Mouse (Mus musculus) MEL (cell line): ENCODE results near the gene Bap1. TPM values are rescaled to one million over a fixed set of nuclear protein-coding genes. Genes with fewer than 3 reads are reported as not detected.

Experiments used
- DNase-seq: peaks from one replicate; pipeline ENCODE4 v3.0.0; 2011; ENCODE audit warnings: low read depth, low spot score
- H3K27ac ChIP-seq: 2 replicates; pipeline ENCODE4 v1.5.1; 2012; ENCODE audit warnings: low read depth, mild to moderate bottlenecking, control low read depth, low read length, moderate library complexity; ENCODE audit not compliant: control insufficient read depth
- H3K27me3 ChIP-seq, 2 experiments: fragments of 150-350 bp in 1 of 2; sonication (generic) in 1 of 2; 2 replicates each; pipeline ENCODE4 v1.6.1; 2012; ENCODE audit warnings: low read length in 2 of 2, mild to moderate bottlenecking in 2 of 2, improper control_type of control experiment in 1 of 2, moderate library complexity in 1 of 2; ENCODE audit not compliant: insufficient read depth in 2 of 2, control insufficient read depth in 1 of 2
- H3K36me3 ChIP-seq, 2 experiments: 2 replicates each; pipeline ENCODE4 v1.6.1; 2012 to 2014; ENCODE audit warnings: low read length in 2 of 2, improper control_type of control experiment in 1 of 2, inconsistent platforms in 1 of 2, mild to moderate bottlenecking in 1 of 2; ENCODE audit not compliant: insufficient read depth in 2 of 2, control insufficient read depth in 1 of 2
- H3K4me1 ChIP-seq, 2 experiments: fragments of 150-350 bp in 1 of 2; sonication (generic) in 1 of 2; 2 replicates each; pipeline ENCODE4 v1.6.1; 2012; ENCODE audit warnings: low read length in 2 of 2, improper control_type of control experiment in 1 of 2, mild to moderate bottlenecking in 1 of 2; ENCODE audit not compliant: insufficient read depth in 2 of 2, control insufficient read depth in 1 of 2
- H3K4me3 ChIP-seq, 2 experiments: fragments of 150-350 bp in 1 of 2; sonication (generic) in 1 of 2; 2 replicates each; pipeline ENCODE4 v1.5.1; 2012; ENCODE audit warnings: low read depth in 2 of 2, low read length in 2 of 2, mild to moderate bottlenecking in 2 of 2, moderate library complexity in 2 of 2, control low read depth in 1 of 2, improper control_type of control experiment in 1 of 2; ENCODE audit not compliant: control insufficient read depth in 1 of 2, insufficient read depth in 1 of 2
- H3K79me2 ChIP-seq: 2 replicates; pipeline ENCODE4 v1.6.1; 2012; ENCODE audit warnings: mild to moderate bottlenecking, low read length, moderate library complexity; ENCODE audit not compliant: control insufficient read depth, poor library complexity, insufficient read depth
- H3K9ac ChIP-seq: 2 replicates; pipeline ENCODE4 v1.6.1; 2012; ENCODE audit warnings: low read depth, mild to moderate bottlenecking, control low read depth, low read length, moderate library complexity; ENCODE audit not compliant: control insufficient read depth, poor library complexity, severe bottlenecking
- H3K9me3 ChIP-seq: fragments of 150-350 bp; sonication (generic); replicated peaks from 2 replicates; pipeline ENCODE4 v1.6.1; 2012; ENCODE audit warnings: mild to moderate bottlenecking, low read length, improper control_type of control experiment, moderate library complexity; ENCODE audit not compliant: insufficient read depth
- BHLHE40 ChIP-seq: IDR thresholded peaks from 2 replicates; pipeline ENCODE4 v1.6.1; 2012; ENCODE audit warnings: low read depth, mild to moderate bottlenecking, inconsistent platforms, low read length, improper control_type of control experiment, borderline replicate concordance
- CHD2 ChIP-seq: IDR thresholded peaks from 2 replicates; pipeline ENCODE4 v1.6.1; 2011; ENCODE audit warnings: low read length, improper control_type of control experiment
- CTCF ChIP-seq, 3 experiments: IDR thresholded peaks in 2 of 3; conservative IDR thresholded peaks in 1 of 3; 2 replicates each; pipeline ENCODE4 v1.5.1; 2011 to 2012; ENCODE audit warnings: low read length in 3 of 3, low read depth in 2 of 3, mild to moderate bottlenecking in 2 of 3, improper control_type of control experiment in 1 of 3, inconsistent platforms in 1 of 3, mixed read lengths in 1 of 3, moderate library complexity in 1 of 3; ENCODE audit not compliant: control insufficient read depth in 1 of 3, insufficient read depth in 1 of 3, poor library complexity in 1 of 3, severe bottlenecking in 1 of 3
- ELF1 ChIP-seq: IDR thresholded peaks from 2 replicates; pipeline ENCODE4 v1.6.1; 2014; ENCODE audit warnings: low read depth, mild to moderate bottlenecking, inconsistent platforms, low read length, improper control_type of control experiment, moderate library complexity
- EP300 ChIP-seq, 2 experiments: IDR thresholded peaks; 2 replicates each; pipeline ENCODE4 v1.6.1; 2011; ENCODE audit warnings: improper control_type of control experiment in 2 of 2, low read length in 2 of 2, low read depth in 1 of 2, mild to moderate bottlenecking in 1 of 2
- GABPA ChIP-seq: IDR thresholded peaks from 2 replicates; pipeline ENCODE4 v1.6.1; 2012; ENCODE audit warnings: low read depth, mild to moderate bottlenecking, inconsistent platforms, low read length, improper control_type of control experiment, moderate library complexity
- GATA1 ChIP-seq: IDR thresholded peaks from 2 replicates; pipeline ENCODE4 v1.6.1; 2011; ENCODE audit warnings: low read depth, low read length, improper control_type of control experiment
- JUND ChIP-seq: IDR thresholded peaks from 2 replicates; pipeline ENCODE4 v1.6.1; 2011; ENCODE audit warnings: low read depth, mild to moderate bottlenecking, improper control_type of control experiment, low read length
- KAT2A ChIP-seq: conservative IDR thresholded peaks from 2 replicates; pipeline ENCODE4 v1.6.1; 2012; ENCODE audit warnings: low read depth, low read length, improper control_type of control experiment, inconsistent platforms
- MEF2A ChIP-seq: IDR thresholded peaks from 2 replicates; pipeline ENCODE4 v1.6.1; 2014; ENCODE audit warnings: low read depth, mild to moderate bottlenecking, inconsistent platforms, low read length, improper control_type of control experiment; ENCODE audit not compliant: poor library complexity, insufficient replicate concordance, severe bottlenecking; ENCODE audit errors: extremely low read depth
- POLR2A ChIP-seq, 2 experiments: IDR thresholded peaks; 2 replicates each; pipeline ENCODE4 v1.6.1; 2011 to 2012; ENCODE audit warnings: low read length in 2 of 2, mild to moderate bottlenecking in 2 of 2, control low read depth in 1 of 2, improper control_type of control experiment in 1 of 2, low read depth in 1 of 2, moderate library complexity in 1 of 2; ENCODE audit not compliant: control insufficient read depth in 1 of 2, insufficient read depth in 1 of 2, poor library complexity in 1 of 2
- POLR2AphosphoS2 ChIP-seq: IDR thresholded peaks from 2 replicates; pipeline ENCODE4 v1.6.1; 2011; ENCODE audit warnings: low read length, improper control_type of control experiment
- POLR2AphosphoS5 ChIP-seq: IDR thresholded peaks from 2 replicates; pipeline ENCODE4 v1.6.1; 2012; ENCODE audit warnings: low read depth, borderline replicate concordance, mild to moderate bottlenecking, inconsistent platforms, low read length, moderate library complexity, mixed read lengths
- RAD21 ChIP-seq: IDR thresholded peaks from 2 replicates; pipeline ENCODE4 v1.6.1; 2011; ENCODE audit warnings: mild to moderate bottlenecking, low read depth, low read length, improper control_type of control experiment
- RCOR1 ChIP-seq: IDR thresholded peaks from 2 replicates; pipeline ENCODE4 v1.6.1; 2012; ENCODE audit warnings: low read depth, mild to moderate bottlenecking, inconsistent platforms, low read length, improper control_type of control experiment
- SIN3A ChIP-seq: IDR thresholded peaks from 2 replicates; pipeline ENCODE4 v1.6.1; 2012; ENCODE audit warnings: low read length, improper control_type of control experiment, inconsistent platforms
- TBP ChIP-seq: IDR thresholded peaks from 2 replicates; pipeline ENCODE4 v1.8.0; 2011; ENCODE audit warnings: low read depth, low read length, improper control_type of control experiment
- TCF12 ChIP-seq: IDR thresholded peaks from 2 replicates; pipeline ENCODE4 v1.6.1; 2014; ENCODE audit warnings: low read depth, mild to moderate bottlenecking, inconsistent platforms, low read length, improper control_type of control experiment, moderate library complexity
- UBTF ChIP-seq: IDR thresholded peaks from 2 replicates; pipeline ENCODE4 v1.6.1; 2012; ENCODE audit warnings: low read depth, mild to moderate bottlenecking, inconsistent platforms, low read length, improper control_type of control experiment, moderate library complexity, borderline replicate concordance; ENCODE audit not compliant: insufficient read depth
- USF1 ChIP-seq: IDR thresholded peaks from 2 replicates; pipeline ENCODE4 v1.6.1; 2014; ENCODE audit warnings: low read depth, mild to moderate bottlenecking, inconsistent platforms, low read length, improper control_type of control experiment, moderate library complexity
- USF2 ChIP-seq, 2 experiments: IDR thresholded peaks; 2 replicates each; pipeline ENCODE4 v1.6.1; 2011 to 2012; ENCODE audit warnings: improper control_type of control experiment in 2 of 2, low read length in 2 of 2, borderline replicate concordance in 1 of 2, inconsistent platforms in 1 of 2, low read depth in 1 of 2, mild to moderate bottlenecking in 1 of 2; ENCODE audit not compliant: insufficient read depth in 1 of 2
- ZC3H11A ChIP-seq: IDR thresholded peaks from 2 replicates; pipeline ENCODE4 v1.6.1; 2012; ENCODE audit warnings: low read depth, mild to moderate bottlenecking, inconsistent platforms, low read length, improper control_type of control experiment
- ZMIZ1 ChIP-seq: IDR thresholded peaks from 2 replicates; pipeline ENCODE4 v1.6.1; 2012; ENCODE audit warnings: low read depth, mild to moderate bottlenecking, inconsistent platforms, low read length, improper control_type of control experiment, moderate library complexity
- ZNF384 ChIP-seq: IDR thresholded peaks from 2 replicates; pipeline ENCODE4 v1.6.1; 2012; ENCODE audit warnings: low read depth, mild to moderate bottlenecking, inconsistent platforms, low read length, improper control_type of control experiment
- polyA plus RNA-seq, 2 experiments: library from polyadenylated mRNA; stranded (reverse) in 1 of 2; unstranded in 1 of 2; fragments of >175 nt in 1 of 2; fragments of >200 nt in 1 of 2; gene quantifications; 2 replicates each; pipeline versions ENCODE4 v1.2.1 to v1.2.4; 2012; ENCODE audit warnings: low replicate concordance in 2 of 2, low read depth in 1 of 2; ENCODE audit not compliant: insufficient read length in 2 of 2, insufficient read depth in 1 of 2, missing spikeins in 1 of 2
- total RNA-seq: library from RNA; depleted of rRNA; stranded (reverse); fragments of 300-350 nt; gene quantifications from 2 replicates; pipeline ENCODE4 v1.2.3, GENCODE M21; 2012

The Bap1 gene
- total and polyA plus RNA-seq, 3 experiments: 85.4 to 177 (median 112) TPM

- H3K36me3 ChIP-seq: no peaks in the 10 kb centered on the region
- TF ChIP-seq USF1: no peak
- TF ChIP-seq MEF2A: no peak
- no peak for TF ChIP-seq BHLHE40
- no peak for TF ChIP-seq CTCF (IDR thresholded peaks at IDR 0.05 in 2 of 3, conservative IDR thresholded peaks at IDR 0.05 in 1 of 3; ENCODE audit: control insufficient read depth in 1 of 3, insufficient read depth in 1 of 3, low read depth in 2 of 3, low read length in 3 of 3, poor library complexity in 1 of 3, severe bottlenecking in 1 of 3)
- no peak for TF ChIP-seq ZNF384
- TF ChIP-seq JUND: no peak
- TF ChIP-seq RCOR1: no peak
- TF ChIP-seq GATA1: no peak
- TF ChIP-seq POLR2A (IDR thresholded peaks at IDR 0.05; ENCODE audit: control insufficient read depth in 1 of 2, insufficient read depth in 1 of 2, low read depth in 1 of 2, low read length in 2 of 2, poor library complexity in 1 of 2): no peak
- TF ChIP-seq POLR2AphosphoS5: no peak
- H3K27ac ChIP-seq: no peak overlapping the region
- no peaks in the 10 kb centered on the region for H3K9me3 ChIP-seq
- DNase-seq: no peak
- H3K27me3 ChIP-seq: peaks cover 4 to 5% of the 10 kb centered on the region in 2 experiments
- no peak overlapping the region for H3K9ac ChIP-seq
- no peaks in the 10 kb centered on the region for H3K4me1 ChIP-seq
- no peaks in the 10 kb centered on the region for H3K79me2 ChIP-seq
- no peak overlapping the region for H3K4me3 ChIP-seq
These were observed 18.7 kb upstream of the Bap1 start for GRCm38 (mm10) chr14:31232404-31233069.

DNA sequence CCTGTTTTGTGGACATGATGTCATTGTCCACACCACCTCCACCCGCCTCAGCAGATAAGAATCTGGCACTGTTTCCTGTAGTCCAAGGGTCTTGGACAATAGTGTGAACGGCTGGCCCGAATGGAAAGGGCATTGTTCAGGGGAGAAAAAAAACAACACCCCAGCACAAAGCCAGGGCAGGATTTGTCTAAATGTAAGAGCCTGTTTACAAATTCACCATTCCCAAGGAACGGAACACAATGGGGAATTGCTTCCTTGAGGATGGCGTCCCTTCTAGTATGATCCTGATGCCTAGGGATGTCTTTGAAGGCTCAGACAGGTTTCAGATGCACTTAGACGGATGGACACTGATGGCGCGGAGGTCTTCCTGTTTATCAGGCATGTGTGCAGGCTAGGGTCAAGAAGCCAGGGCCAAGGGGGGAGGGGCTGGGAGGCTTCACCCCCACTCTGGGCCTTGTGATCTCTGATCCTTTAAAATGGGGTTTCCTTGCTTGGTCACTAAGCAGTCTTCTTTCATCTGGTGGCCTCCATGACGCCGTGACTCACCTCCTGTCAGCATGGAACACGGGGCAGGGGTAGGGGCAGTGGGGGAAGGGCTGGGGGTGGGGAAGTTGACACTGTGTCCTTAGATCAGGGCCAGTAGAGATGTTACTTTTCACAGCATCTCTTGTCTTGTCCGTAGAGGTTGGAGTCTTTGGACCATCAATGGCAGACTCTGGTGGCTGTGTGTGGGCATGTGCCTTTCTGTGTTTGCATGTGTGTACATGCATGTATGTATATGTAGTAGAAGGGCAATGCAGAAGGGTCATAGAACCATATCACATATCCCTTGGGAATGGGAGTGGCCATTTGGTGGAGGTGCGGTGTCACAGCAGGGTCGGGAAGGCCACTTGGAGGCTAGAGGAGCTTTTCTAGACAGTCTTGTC, 17.9 kb upstream of the Bap1 start:
- Histone ChIP-seq H3K27me3 (peaks cover 4 to 5% of the 10 kb centered on the region in 2 experiments), H3K36me3 (no peaks in the 10 kb centered on the region), H3K4me1 (no peaks in the 10 kb centered on the region), H3K9me3 (no peaks in the 10 kb centered on the region), H3K9ac (no peak overlapping the region), H3K79me2 (no peaks in the 10 kb centered on the region), H3K27ac (no peak overlapping the region), H3K4me3 (no peak overlapping the region)
- DNase-seq: no peak
- TF ChIP-seq GABPA (no peak), POLR2A (IDR thresholded peaks at IDR 0.05; ENCODE audit: control insufficient read depth in 1 of 2, insufficient read depth in 1 of 2, low read depth in 1 of 2, low read length in 2 of 2, poor library complexity in 1 of 2) (no peak), CHD2 (no peak), KAT2A (no peak), UBTF (no peak), TBP (no peak), RAD21 (no peak), POLR2AphosphoS2 (no peak), ZC3H11A (no peak), GATA1 (no peak), JUND (no peak), ZMIZ1 (no peak), EP300 (IDR thresholded peaks at IDR 0.05; ENCODE audit: low read depth in 1 of 2, low read length in 2 of 2) (no peak), SIN3A (no peak), ELF1 (no peak), TCF12 (no peak), USF2 (IDR thresholded peaks at IDR 0.05; ENCODE audit: borderline replicate concordance in 1 of 2, insufficient read depth in 1 of 2, low read depth in 1 of 2, low read length in 2 of 2) (no peak)
